Mouse (Mus musculus) testis, adult 2 months (tissue): ENCODE measurements at regions not wholly inside any gene's neighbourhood (a gene's known extent, or its start where the extent isn't known, plus 50 kb on each side); places are given as distances from the start of the nearest gene placed in this dataset.

Experiments
- H3K27ac ChIP-seq: fragments of 200-500 bp; 2 replicates; pipeline ENCODE4 v1.5.1; 2012; ENCODE audit warnings: low read depth, low read length; ENCODE audit not compliant: control insufficient read depth, insufficient read depth
- H3K27me3 ChIP-seq: fragments of 200-500 bp; 2 replicates; pipeline ENCODE4 v1.6.1; 2012; ENCODE audit warnings: mild to moderate bottlenecking, low read length, moderate library complexity; ENCODE audit not compliant: control insufficient read depth, insufficient read depth
- H3K36me3 ChIP-seq: fragments of 200-500 bp; 2 replicates; pipeline ENCODE4 v1.6.1; 2012; ENCODE audit warnings: mild to moderate bottlenecking, low read length; ENCODE audit not compliant: control insufficient read depth, insufficient read depth
- H3K4me1 ChIP-seq: fragments of 200-500 bp; 2 replicates; pipeline ENCODE4 v1.6.1; 2012; ENCODE audit warnings: low read length; ENCODE audit not compliant: control insufficient read depth, insufficient read depth
- H3K4me3 ChIP-seq: fragments of 200-500 bp; 2 replicates; pipeline ENCODE4 v1.5.1; 2012; ENCODE audit warnings: low read depth, mild to moderate bottlenecking, low read length, moderate library complexity, mixed read lengths; ENCODE audit not compliant: control insufficient read depth
- CTCF ChIP-seq: fragments of 200-500 bp; IDR thresholded peaks from 2 replicates; pipeline ENCODE4 v1.5.1; 2012; ENCODE audit warnings: low read depth, mild to moderate bottlenecking, inconsistent platforms, low read length, moderate library complexity; ENCODE audit not compliant: control insufficient read depth, insufficient read depth, insufficient replicate concordance
- POLR2A ChIP-seq: fragments of 200-500 bp; IDR thresholded peaks from 2 replicates; pipeline ENCODE4 v1.6.1; 2012; ENCODE audit warnings: low read depth, mild to moderate bottlenecking, inconsistent platforms, low read length, moderate library complexity; ENCODE audit not compliant: control insufficient read depth

DNA sequence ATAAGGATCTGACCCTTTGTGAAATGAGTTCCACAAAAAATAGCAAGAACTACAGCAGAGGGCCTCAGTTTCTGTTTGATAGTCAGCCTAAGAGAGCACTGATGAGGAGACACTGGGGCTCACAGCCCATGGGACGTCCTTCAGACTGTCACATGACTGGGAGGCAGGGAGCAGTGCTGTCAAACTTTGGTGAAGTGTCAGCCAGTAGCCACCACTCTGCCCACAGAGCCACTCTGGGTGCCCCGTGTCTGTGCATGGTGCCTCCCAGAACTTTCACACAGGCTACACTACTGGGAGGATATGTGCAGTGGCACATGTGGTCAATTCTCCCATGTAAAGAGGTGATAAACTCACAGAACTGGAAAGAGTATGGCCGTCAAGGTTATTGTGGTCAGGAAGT lies 60.7 kb upstream of the Bod1 start:
- Histone ChIP-seq H3K36me3 (no peaks in the 10 kb centered on the region), H3K27ac (no peak overlapping the region), H3K4me1 (peaks cover 2% of the 10 kb centered on the region), H3K27me3 (no peaks in the 10 kb centered on the region), H3K4me3 (no peak overlapping the region)
- TF ChIP-seq CTCF = no peak
- TF ChIP-seq POLR2A = no peak

DNA sequence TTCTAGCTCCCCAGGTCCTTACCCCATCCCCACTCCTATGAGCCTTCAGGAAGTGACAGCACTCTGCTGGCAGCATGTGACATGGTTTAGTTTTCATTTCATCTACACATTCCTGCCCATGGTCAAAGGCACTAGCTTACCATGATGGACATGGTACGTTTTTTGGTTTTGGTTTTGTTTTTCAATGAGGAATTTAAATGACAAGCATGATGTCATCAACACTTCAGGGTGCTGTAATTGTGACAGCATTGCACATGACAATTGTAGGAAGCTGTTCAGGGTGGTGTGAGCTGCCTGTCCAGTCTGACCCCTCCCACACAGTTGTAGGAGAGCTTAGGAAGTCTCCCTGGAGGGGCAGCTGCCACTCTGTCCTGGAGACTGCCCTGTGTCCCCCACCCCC lies 61.3 kb upstream of the Bod1 start:
- no peak for TF ChIP-seq CTCF
- TF ChIP-seq POLR2A = no peak
- Histone ChIP-seq H3K4me3 (no peak overlapping the region), H3K4me1 (no peaks in the 10 kb centered on the region), H3K27me3 (no peaks in the 10 kb centered on the region), H3K36me3 (no peaks in the 10 kb centered on the region), H3K27ac (no peak overlapping the region)

DNA sequence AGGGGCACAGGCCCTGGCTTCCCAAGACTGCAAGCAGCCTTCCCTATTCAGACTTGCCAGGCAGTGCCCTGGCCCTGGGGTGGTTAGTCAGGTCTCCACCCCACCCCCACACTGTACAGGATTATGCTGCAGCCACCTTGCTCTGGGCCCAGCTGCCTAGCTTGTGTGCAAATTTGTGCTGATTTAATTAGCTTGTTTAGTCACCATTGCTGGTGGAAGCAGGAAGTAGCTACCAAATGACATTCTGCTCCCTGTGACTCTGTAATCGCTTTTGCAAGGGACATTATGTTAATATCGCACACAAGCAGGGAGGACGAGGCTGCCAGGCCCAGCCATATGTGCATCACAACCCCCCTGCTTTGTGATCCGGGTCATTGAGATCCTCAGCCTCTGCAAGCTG lies 62.4 kb upstream of the Bod1 start:
- TF ChIP-seq CTCF (no peak), POLR2A (no peak)
- H3K27me3 ChIP-seq = no peaks in the 10 kb centered on the region
- no peak overlapping the region for H3K4me3 ChIP-seq
- H3K36me3 ChIP-seq = no peaks in the 10 kb centered on the region
- H3K4me1 ChIP-seq = no peaks in the 10 kb centered on the region
- no peak overlapping the region for H3K27ac ChIP-seq

DNA sequence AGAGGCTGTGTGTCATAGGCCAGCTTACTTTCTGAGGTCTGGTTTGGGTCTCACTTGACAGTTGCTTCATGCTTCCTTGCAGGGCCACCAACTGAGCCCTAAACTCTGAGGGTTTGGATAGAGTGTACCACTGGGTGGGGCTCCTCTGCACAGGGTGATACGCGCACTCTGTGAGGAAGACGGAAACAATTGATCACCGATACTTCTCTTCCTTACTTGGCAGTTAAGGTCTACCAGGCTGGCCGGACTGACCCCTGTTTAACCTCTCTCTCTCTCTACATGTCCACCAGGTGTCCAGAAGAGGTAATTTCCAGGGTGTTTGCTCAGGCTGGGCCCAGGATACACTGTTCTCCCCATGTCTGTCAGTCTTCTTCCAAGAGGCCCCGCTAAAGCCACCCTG lies 63.6 kb upstream of the Bod1 start:
- no peaks in the 10 kb centered on the region for H3K4me1 ChIP-seq
- H3K27me3 ChIP-seq = no peaks in the 10 kb centered on the region
- TF ChIP-seq POLR2A = no peak
- TF ChIP-seq CTCF = no peak
- no peak overlapping the region for H3K4me3 ChIP-seq
- no peak overlapping the region for H3K27ac ChIP-seq
- no peaks in the 10 kb centered on the region for H3K36me3 ChIP-seq

DNA sequence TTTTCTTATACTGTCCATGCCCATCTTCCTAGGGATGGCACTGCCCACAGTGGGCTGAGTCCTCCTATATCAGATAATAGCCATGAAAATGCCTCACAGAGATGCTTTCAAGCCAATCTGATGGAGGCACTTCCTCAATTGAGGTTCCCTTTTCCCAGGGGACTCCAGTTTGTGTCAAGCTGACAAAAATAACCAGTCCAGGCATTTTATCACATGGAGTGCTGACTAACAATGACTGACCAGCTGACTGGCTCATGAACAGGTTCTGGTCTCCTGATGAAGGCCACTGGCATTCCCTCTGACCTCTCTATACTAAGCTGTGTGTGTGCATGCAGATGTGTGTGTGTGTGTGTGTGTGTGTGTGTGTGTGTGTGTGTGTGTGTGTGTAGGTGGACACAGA lies 64.4 kb upstream of the Bod1 start:
- Histone ChIP-seq H3K36me3 (no peaks in the 10 kb centered on the region), H3K27me3 (no peaks in the 10 kb centered on the region), H3K27ac (no peak overlapping the region), H3K4me3 (no peak overlapping the region), H3K4me1 (no peaks in the 10 kb centered on the region)
- TF ChIP-seq POLR2A (no peak), CTCF (no peak)

DNA sequence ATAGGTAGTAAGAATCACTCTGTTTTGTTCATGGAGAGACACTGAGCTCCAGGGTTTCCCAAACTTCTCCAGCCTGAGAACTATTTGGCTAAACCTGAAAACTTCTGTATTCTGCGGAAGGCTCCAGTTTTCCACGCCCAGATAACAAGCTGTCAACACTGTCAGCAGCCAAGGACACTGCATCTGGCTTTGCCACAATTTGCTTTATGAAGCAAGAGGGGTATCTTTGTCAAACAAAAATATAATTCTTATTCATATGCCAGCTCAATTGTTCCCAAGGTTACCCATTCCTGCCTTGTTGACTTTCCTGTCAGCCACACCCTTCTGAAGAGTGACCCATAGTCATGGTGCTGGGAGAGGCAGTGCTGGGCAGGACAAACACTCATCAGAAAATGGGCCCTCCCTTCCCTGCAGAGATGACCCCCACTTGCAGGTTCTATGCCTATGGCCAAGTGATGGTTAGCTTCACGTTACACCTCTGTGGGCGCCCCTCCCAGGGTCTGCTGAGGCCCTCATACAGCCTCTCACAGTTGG lies 64.9 kb upstream of the Bod1 start:
- no peaks in the 10 kb centered on the region for H3K36me3 ChIP-seq
- TF ChIP-seq POLR2A (no peak), CTCF (no peak)
- H3K27ac ChIP-seq = no peak overlapping the region
- no peak overlapping the region for H3K4me3 ChIP-seq
- H3K4me1 ChIP-seq = no peaks in the 10 kb centered on the region
- H3K27me3 ChIP-seq = no peaks in the 10 kb centered on the region

DNA sequence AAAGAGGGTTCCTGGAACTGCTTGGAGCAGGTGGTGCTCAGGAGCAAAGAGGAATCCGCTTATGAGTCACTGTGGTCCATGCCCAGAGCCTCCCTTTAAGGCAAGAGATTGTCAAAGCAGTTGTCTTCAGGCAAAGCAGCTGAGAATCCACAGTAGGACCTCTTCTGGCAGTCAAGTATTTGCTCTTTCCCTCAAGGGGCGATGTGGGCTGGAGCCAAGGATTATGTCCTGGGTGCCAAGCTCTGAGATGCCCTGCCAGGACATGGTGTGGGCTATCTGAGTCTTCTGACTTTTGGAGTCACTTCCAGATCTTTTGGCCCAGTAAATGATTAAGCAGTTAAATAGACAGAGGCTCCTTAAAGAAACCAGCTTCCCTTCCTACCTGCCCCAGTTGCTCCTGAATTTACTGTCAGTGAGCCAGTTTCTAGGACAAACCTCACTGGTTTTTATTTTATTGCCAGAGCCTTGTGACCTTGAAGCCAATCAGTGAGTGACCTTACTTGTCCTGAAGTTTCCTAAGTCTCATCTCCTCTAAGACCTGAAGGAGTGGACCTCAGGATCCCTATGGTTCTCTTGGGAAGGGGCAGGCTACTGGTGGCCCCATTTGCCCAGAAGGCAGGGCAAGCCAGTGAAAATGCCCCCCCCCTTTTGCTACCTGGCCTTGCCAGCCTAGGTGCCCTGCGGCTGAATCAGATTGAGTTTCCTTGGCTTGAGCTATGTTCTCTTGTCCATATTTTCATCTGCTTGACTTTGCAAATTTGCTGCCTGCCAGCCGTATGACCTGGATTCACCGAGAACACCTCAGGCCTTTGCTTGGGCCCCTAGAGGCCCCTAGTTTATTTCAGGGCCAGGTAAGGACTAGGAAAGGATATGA lies 66.7 kb upstream of the Bod1 start:
- Histone ChIP-seq H3K27me3 (no peaks in the 10 kb centered on the region), H3K4me1 (no peaks in the 10 kb centered on the region), H3K4me3 (no peak overlapping the region), H3K36me3 (no peaks in the 10 kb centered on the region), H3K27ac (no peak overlapping the region)
- TF ChIP-seq POLR2A = no peak
- TF ChIP-seq CTCF = no peak
